Mouse (Mus musculus) liver, adult 2 months (tissue): ENCODE measurements at regions not wholly inside any gene's neighbourhood (a gene's known extent, or its start where the extent isn't known, plus 50 kb on each side); places are given as distances from the start of the nearest gene placed in this dataset.

ENCODE experiments used
- CTCF ChIP-seq: fragments of 200-500 bp; IDR thresholded peaks from 2 replicates; pipeline ENCODE4 v1.5.1; 2011; ENCODE audit warnings: low read depth, low read length, control low read depth
- POLR2A ChIP-seq: fragments of 200-500 bp; IDR thresholded peaks from 2 replicates; pipeline ENCODE4 v1.6.1; 2011; ENCODE audit warnings: low read length, control low read depth; ENCODE audit not compliant: insufficient read depth; ENCODE audit errors: extremely low read depth

DNA sequence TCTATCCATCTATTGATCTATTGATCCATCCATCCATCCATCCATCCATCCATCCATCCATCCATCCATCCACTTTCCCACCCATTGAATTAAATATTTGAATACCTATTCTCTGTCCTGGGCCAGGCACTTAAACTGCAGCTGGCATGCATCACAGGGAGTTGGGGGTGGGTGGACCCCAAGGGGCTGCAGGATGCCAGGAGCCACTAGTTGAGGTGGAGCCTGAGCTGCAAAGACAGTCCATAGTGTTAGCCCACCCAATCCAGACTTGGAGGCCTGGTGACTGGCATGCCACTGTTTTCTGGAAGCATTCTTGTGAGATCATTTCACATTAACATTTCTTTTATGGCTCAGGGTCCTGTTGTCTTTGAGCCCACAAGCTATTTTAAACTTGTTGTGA lies 215.3 kb upstream of the Peli2 start:
- no peak for TF ChIP-seq POLR2A
- TF ChIP-seq CTCF: no peak
